Mouse (Mus musculus): ENCODE results near the gene Ccdc24. TPM values are rescaled to one million over a fixed set of nuclear protein-coding genes. Genes with fewer than 3 reads are reported as not detected.

The Ccdc24 gene
- polyA plus RNA-seq, 2 experiments = 1.8 to 15.1 TPM

DNA sequence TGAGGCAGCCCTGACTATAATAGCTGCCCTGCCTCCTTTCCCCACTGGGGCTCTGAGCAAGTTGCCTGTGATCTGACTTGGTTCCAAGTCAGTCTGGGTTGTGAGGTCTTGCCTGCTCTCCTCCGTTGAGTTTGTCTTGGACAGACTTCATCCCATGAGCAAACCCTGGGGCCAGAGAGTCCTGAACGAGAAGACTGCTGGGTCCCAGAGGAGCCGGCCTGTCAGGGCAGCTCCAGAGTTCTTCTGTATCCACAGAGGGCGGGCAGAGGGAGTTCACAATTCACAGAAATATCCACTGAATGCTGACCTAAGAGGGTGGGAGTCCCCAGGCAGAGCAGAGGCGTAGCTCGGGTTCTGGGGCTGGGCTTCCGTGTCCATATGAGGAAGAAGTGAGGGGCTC lies 21.5 kb downstream of the Ccdc24 start:
- WGBS = 73% methylated on average over 7 of the region's 7 CpGs
- Histone ChIP-seq H3K36me3 (ENCODE audit: control insufficient read depth, insufficient read depth, low read length) (peaks cover 13% of the 10 kb centered on the region; the same call in 1 of the 2 replicates), H3K9me3 (ENCODE audit: control insufficient read depth, low read length) (no peaks in the 10 kb centered on the region), H3K27ac (replicated peaks; ENCODE audit: low read depth, low read length) (no peak overlapping the region), H3K4me3 (replicated peaks; ENCODE audit: low read length) (no peak overlapping the region), H3K4me2 (replicated peaks; ENCODE audit: low read depth, low read length, severe bottlenecking) (no peak overlapping the region), H3K27me3 (ENCODE audit: control insufficient read depth, insufficient read depth, low read length) (no peaks in the 10 kb centered on the region), H3K9ac (ENCODE audit: low read depth, low read length, severe bottlenecking) (no peak overlapping the region), H3K4me1 (ENCODE audit: control insufficient read depth, insufficient read depth, low read length) (no peaks in the 10 kb centered on the region)
- DNase-seq (ENCODE audit: low spot score) (no peak), ATAC-seq (ENCODE audit: low FRiP score, low read depth) (no peak)
- TF ChIP-seq POLR2A (IDR thresholded peaks at IDR 0.05; ENCODE audit: borderline replicate concordance, extremely low read depth, insufficient read depth, insufficient read length) = no peak

DNA sequence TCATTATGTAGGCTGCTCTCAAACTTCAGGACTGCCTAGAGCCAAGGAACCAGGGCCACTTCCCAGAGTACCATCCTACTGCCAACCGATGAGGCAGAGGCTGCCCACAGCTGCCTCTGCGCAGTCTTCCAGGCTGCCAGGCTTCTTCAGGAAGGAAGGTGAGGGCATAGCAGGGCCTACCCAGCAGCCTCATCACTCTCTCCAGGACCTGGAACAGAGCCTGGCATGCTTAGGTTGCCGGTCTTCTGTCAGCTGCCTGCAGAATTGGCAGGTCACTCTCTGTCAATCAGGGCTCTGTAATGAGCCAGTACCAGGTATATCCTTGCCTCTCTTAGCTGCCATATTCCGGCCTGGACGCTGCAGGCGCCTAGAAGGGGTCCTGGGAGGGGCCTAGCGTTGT lies 22.2 kb downstream of the Ccdc24 start:
- DNase-seq (ENCODE audit: low spot score) (no peak), ATAC-seq (ENCODE audit: low FRiP score, low read depth) (no peak)
- Histone ChIP-seq H3K36me3 (ENCODE audit: control insufficient read depth, insufficient read depth, low read length) (peaks cover 15% of the 10 kb centered on the region), H3K9me3 (ENCODE audit: control insufficient read depth, low read length) (no peaks in the 10 kb centered on the region), H3K27me3 (ENCODE audit: control insufficient read depth, insufficient read depth, low read length) (no peaks in the 10 kb centered on the region), H3K27ac (replicated peaks; ENCODE audit: low read depth, low read length) (no peak overlapping the region), H3K4me1 (ENCODE audit: control insufficient read depth, insufficient read depth, low read length) (no peaks in the 10 kb centered on the region), H3K9ac (ENCODE audit: low read depth, low read length, severe bottlenecking) (no peak overlapping the region), H3K4me2 (replicated peaks; ENCODE audit: low read depth, low read length, severe bottlenecking) (no peak overlapping the region), H3K4me3 (replicated peaks; ENCODE audit: low read length) (no peak overlapping the region)
- TF ChIP-seq POLR2A (IDR thresholded peaks at IDR 0.05; ENCODE audit: borderline replicate concordance, extremely low read depth, insufficient read depth, insufficient read length) = no peak
- WGBS = 76% methylated on average over 7 of the region's 7 CpGs

DNA sequence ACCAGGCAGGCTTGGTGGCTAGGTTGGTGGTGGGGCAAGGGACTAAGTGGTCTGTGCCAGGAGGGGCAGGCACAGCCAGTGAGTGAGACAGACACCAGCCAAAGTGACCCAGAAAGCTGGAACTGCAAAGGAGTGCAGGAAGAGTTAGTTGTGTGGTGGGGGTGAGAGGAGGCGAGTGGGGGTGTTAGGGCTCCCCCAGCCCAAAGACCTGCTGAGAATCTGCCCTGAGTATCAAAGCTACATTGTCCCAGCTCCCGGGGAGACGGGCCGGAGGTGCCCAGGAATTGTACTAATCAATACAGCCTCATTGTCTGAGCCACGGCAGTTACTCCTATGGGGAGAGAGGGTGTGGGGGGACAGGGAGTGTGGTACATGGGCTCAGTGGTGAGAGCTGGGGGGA lies 22.9 kb downstream of the Ccdc24 start:
- no peaks in the 10 kb centered on the region for H3K4me1 ChIP-seq (ENCODE audit: control insufficient read depth, insufficient read depth, low read length)
- H3K27ac ChIP-seq (replicated peaks; ENCODE audit: low read depth, low read length) = no peak overlapping the region
- TF ChIP-seq POLR2A (IDR thresholded peaks at IDR 0.05; ENCODE audit: borderline replicate concordance, extremely low read depth, insufficient read depth, insufficient read length) = no peak
- H3K4me2 ChIP-seq (replicated peaks; ENCODE audit: low read depth, low read length, severe bottlenecking) = no peak overlapping the region
- WGBS = 81% methylated on average over 5 of the region's 5 CpGs
- peaks cover 15% of the 10 kb centered on the region for H3K36me3 ChIP-seq (ENCODE audit: control insufficient read depth, insufficient read depth, low read length)
- no peak overlapping the region for H3K4me3 ChIP-seq (replicated peaks; ENCODE audit: low read length)
- no peak overlapping the region for H3K9ac ChIP-seq (ENCODE audit: low read depth, low read length, severe bottlenecking)
- ATAC-seq (ENCODE audit: low FRiP score, low read depth) (no peak), DNase-seq (ENCODE audit: low spot score) (no peak)
- no peaks in the 10 kb centered on the region for H3K9me3 ChIP-seq (ENCODE audit: control insufficient read depth, low read length)
- H3K27me3 ChIP-seq (ENCODE audit: control insufficient read depth, insufficient read depth, low read length) = no peaks in the 10 kb centered on the region

DNA sequence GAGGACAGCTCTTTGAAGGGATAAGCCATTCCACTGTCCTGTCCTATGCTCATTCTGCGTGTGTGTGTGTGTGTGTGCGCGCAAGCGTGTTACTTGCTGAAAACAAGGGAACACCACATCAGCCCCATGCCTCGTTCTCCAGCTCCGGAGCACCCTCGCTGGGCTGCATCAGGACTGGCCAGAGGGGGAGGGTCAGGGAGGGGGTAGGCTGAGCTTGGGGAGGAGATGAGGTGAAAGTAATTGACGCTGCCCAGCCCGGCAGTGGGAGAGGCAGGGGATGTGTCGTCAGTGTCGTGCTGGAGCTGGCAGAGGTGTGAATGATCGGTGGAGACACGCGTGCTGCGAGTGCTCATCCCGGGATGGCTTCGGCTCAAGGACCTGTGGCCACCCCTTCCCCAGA lies 23.3 kb downstream of the Ccdc24 start:
- peaks cover 15% of the 10 kb centered on the region for H3K36me3 ChIP-seq (ENCODE audit: control insufficient read depth, insufficient read depth, low read length)
- no peaks in the 10 kb centered on the region for H3K27me3 ChIP-seq (ENCODE audit: control insufficient read depth, insufficient read depth, low read length)
- 61% methylated on average over 17 of the region's 17 CpGs for WGBS
- no peak for TF ChIP-seq POLR2A (IDR thresholded peaks at IDR 0.05; ENCODE audit: borderline replicate concordance, extremely low read depth, insufficient read depth, insufficient read length)
- no peak overlapping the region for H3K4me2 ChIP-seq (replicated peaks; ENCODE audit: low read depth, low read length, severe bottlenecking)
- ATAC-seq (ENCODE audit: low FRiP score, low read depth) (no peak), DNase-seq (ENCODE audit: low spot score) (no peak)
- H3K9me3 ChIP-seq (ENCODE audit: control insufficient read depth, low read length) = no peaks in the 10 kb centered on the region
- no peak overlapping the region for H3K27ac ChIP-seq (replicated peaks; ENCODE audit: low read depth, low read length)
- no peaks in the 10 kb centered on the region for H3K4me1 ChIP-seq (ENCODE audit: control insufficient read depth, insufficient read depth, low read length)
- no peak overlapping the region for H3K9ac ChIP-seq (ENCODE audit: low read depth, low read length, severe bottlenecking)
- H3K4me3 ChIP-seq (replicated peaks; ENCODE audit: low read length) = no peak overlapping the region

DNA sequence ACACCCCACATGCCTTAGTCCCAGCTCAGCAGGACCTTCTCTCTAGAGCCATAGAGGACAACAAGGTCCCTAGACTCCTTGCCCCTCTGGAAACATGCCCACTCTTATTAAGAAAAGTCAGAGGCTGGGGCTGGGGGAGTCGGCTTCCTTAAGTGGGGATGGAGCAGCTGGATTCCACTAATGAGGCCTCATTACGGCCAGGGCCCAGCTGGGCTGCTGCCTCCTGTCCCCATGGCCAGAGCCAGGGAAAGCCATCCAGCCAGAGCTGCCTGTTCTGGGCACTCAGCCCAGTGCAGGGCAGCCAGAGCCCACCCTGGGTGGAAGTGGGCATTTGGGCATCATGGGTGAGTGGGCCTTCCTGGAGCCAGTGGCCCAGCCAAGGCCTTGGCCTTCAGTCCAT lies 25.3 kb downstream of the Ccdc24 start:
- TF ChIP-seq POLR2A (IDR thresholded peaks at IDR 0.05; ENCODE audit: borderline replicate concordance, extremely low read depth, insufficient read depth, insufficient read length) = no peak
- no peak for ATAC-seq (ENCODE audit: low FRiP score, low read depth)
- H3K4me3 ChIP-seq (replicated peaks; ENCODE audit: low read length) = no peak overlapping the region
- 18% methylated on average over 2 of the region's 2 CpGs for WGBS
- no peaks in the 10 kb centered on the region for H3K4me1 ChIP-seq (ENCODE audit: control insufficient read depth, insufficient read depth, low read length)
- H3K4me2 ChIP-seq (replicated peaks; ENCODE audit: low read depth, low read length, severe bottlenecking) = no peak overlapping the region
- no peak overlapping the region for H3K9ac ChIP-seq (ENCODE audit: low read depth, low read length, severe bottlenecking)
- DNase-seq (ENCODE audit: low spot score) = no peak
- peaks cover 21% of the 10 kb centered on the region for H3K36me3 ChIP-seq (ENCODE audit: control insufficient read depth, insufficient read depth, low read length)
- no peaks in the 10 kb centered on the region for H3K27me3 ChIP-seq (ENCODE audit: control insufficient read depth, insufficient read depth, low read length)
- H3K27ac ChIP-seq (replicated peaks; ENCODE audit: low read depth, low read length) = no peak overlapping the region
- H3K9me3 ChIP-seq (ENCODE audit: control insufficient read depth, low read length) = no peaks in the 10 kb centered on the region

DNA sequence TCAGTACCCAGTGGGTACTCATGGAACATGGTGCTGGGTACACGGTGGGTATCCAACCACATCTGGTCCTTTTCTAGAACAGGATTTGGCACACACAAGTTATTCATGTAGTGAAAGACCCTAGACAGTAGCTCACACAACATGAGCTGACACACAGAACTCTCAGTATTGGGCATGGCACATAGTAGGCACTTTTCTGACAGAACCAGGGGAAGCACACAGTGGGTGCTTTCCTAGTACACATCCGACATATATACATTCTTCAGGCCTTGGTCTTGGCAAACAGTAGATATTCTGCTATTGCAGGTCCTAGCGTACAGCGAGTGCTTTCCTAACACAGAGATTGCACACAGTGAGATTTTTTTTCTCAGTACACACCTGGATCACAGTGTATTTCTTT lies 26.1 kb downstream of the Ccdc24 start:
- Histone ChIP-seq H3K4me2 (replicated peaks; ENCODE audit: low read depth, low read length, severe bottlenecking) (no peak overlapping the region), H3K36me3 (ENCODE audit: control insufficient read depth, insufficient read depth, low read length) (peaks cover 21% of the 10 kb centered on the region), H3K27ac (replicated peaks; ENCODE audit: low read depth, low read length) (no peak overlapping the region), H3K4me1 (ENCODE audit: control insufficient read depth, insufficient read depth, low read length) (no peaks in the 10 kb centered on the region), H3K4me3 (replicated peaks; ENCODE audit: low read length) (no peak overlapping the region), H3K27me3 (ENCODE audit: control insufficient read depth, insufficient read depth, low read length) (no peaks in the 10 kb centered on the region), H3K9ac (ENCODE audit: low read depth, low read length, severe bottlenecking) (no peak overlapping the region), H3K9me3 (ENCODE audit: control insufficient read depth, low read length) (no peaks in the 10 kb centered on the region)
- DNase-seq (ENCODE audit: low spot score) (no peak), ATAC-seq (ENCODE audit: low FRiP score, low read depth) (no peak)
- 97% methylated on average over 4 of the region's 4 CpGs for WGBS
- TF ChIP-seq POLR2A (IDR thresholded peaks at IDR 0.05; ENCODE audit: borderline replicate concordance, extremely low read depth, insufficient read depth, insufficient read length) = no peak

Measured in limb, embryonic 14.5 days (tissue).